Mouse (Mus musculus): ENCODE measurements at regions not wholly inside any gene's neighbourhood (a gene's known extent, or its start where the extent isn't known, plus 50 kb on each side); places are given as distances from the start of the nearest gene placed in this dataset.

GRCm38 (mm10) chr1:151101516-151101915 is 80.8 kb upstream of the Gm47985 start:
- no peak for TF ChIP-seq POLR2A (IDR thresholded peaks at IDR 0.05; ENCODE audit: borderline replicate concordance, insufficient read depth, low read length)
- TF ChIP-seq CTCF (IDR thresholded peaks at IDR 0.05; ENCODE audit: borderline replicate concordance, insufficient read depth, low read depth, low read length): no peak

Data from cerebellum, adult 2 months (tissue).